Comparison of ENCODE assay signal across 9 mouse cellular contexts in the genomic region with DNA sequence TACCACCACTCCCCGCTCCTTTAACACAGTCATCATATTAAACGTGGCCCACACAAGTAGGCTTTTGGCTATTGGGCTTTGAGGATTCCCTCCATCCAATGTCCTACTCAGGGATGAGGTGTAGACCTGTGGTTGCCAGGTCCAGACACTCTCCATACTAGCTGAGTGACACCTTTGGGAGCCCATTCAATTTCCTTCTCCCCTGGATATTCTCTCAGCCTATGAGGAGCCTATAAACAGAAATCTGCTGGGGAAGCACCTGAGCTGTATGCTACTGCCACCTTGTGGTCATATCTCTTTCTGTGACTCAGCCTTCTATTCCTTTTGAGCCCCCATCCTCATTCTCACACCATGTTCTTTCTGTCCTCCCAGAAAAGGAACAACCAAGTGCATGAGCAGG.
DNase-seq lines count a peak whose midpoint lies in the region; ATAC-seq and TF ChIP-seq lines count a peak whose summit lies in the region.
"Had no signal": no experiment of that assay in that cellular context is flagged by ENCODE, and none has a peak within 500 bp of the region (broad histone marks: within the 10 kb centered on the region; RNA-seq: fewer than 3 reads in every experiment).

No protein-coding gene starts in this region.

- no peaks in the 10 kb centered on the region for H3K36me3 ChIP-seq in liver, embryonic 12.5 days
- H3K36me3 ChIP-seq in hindbrain, embryonic 11.5 days (ENCODE audit: control insufficient read depth, insufficient read depth, low read length), result no peaks in the 10 kb centered on the region
- H3K36me3 ChIP-seq in midbrain, embryonic 16.5 days (ENCODE audit: control insufficient read depth, insufficient read depth, low read length), result no peaks in the 10 kb centered on the region
- H3K36me3 ChIP-seq: heart, embryonic 15.5 days had no signal

- H3K27ac ChIP-seq in liver, embryonic 12.5 days, result no peak overlapping the region
- no peak overlapping the region for H3K27ac ChIP-seq in hindbrain, embryonic 11.5 days (ENCODE audit: low read depth, low read length)
- H3K27ac ChIP-seq in midbrain, embryonic 16.5 days (ENCODE audit: low read length), result no peak overlapping the region
- H3K27ac ChIP-seq: heart, embryonic 15.5 days had no signal

- H3K9ac ChIP-seq in liver, embryonic 12.5 days, result no peak overlapping the region
- H3K9ac ChIP-seq in hindbrain, embryonic 11.5 days (ENCODE audit: low read depth, low read length), result no peak overlapping the region
- H3K9ac ChIP-seq in midbrain, embryonic 16.5 days (ENCODE audit: low read depth, low read length), result no peak overlapping the region
- H3K9ac ChIP-seq: heart, embryonic 15.5 days had no signal

- no peak overlapping the region for H3K4me3 ChIP-seq in liver, embryonic 12.5 days
- H3K4me3 ChIP-seq in hindbrain, embryonic 11.5 days (ENCODE audit: low read depth, low read length), result no peak overlapping the region
- H3K4me3 ChIP-seq in midbrain, embryonic 16.5 days (ENCODE audit: low read depth, low read length), result no peak overlapping the region
- H3K4me3 ChIP-seq: heart, embryonic 15.5 days had no signal

- TF ChIP-seq CTCF in brain, embryonic 14.5 days (IDR thresholded peaks at IDR 0.05; ENCODE audit: borderline replicate concordance, extremely low read depth, insufficient read depth, insufficient read length), result peak; percentile 64; the same call in 1 of the 2 replicates

- no peaks in the 10 kb centered on the region for H3K27me3 ChIP-seq in liver, embryonic 12.5 days (replicated peaks)
- H3K27me3 ChIP-seq in hindbrain, embryonic 11.5 days (ENCODE audit: control insufficient read depth, insufficient read depth, low read length), result no peaks in the 10 kb centered on the region
- H3K27me3 ChIP-seq in midbrain, embryonic 16.5 days (ENCODE audit: control insufficient read depth, insufficient read depth, low read depth, low read length), result no peaks in the 10 kb centered on the region
- H3K27me3 ChIP-seq: heart, embryonic 15.5 days had no signal

- ATAC-seq in liver, embryonic 12.5 days, result 0 out of 2 replicates have a peak, but pooled peaks have one; percentile 15
- ATAC-seq in hindbrain, embryonic 11.5 days (ENCODE audit: low FRiP score), result peak; percentile 47; the same call in 1 of the 2 replicates
- peak; percentile 47; the same call in 1 of the 2 replicates for ATAC-seq in midbrain, embryonic 16.5 days

- no peaks in the 10 kb centered on the region for H3K9me3 ChIP-seq in liver, embryonic 12.5 days (replicated peaks)
- H3K9me3 ChIP-seq in hindbrain, embryonic 11.5 days (ENCODE audit: control insufficient read depth, low read length), result no peaks in the 10 kb centered on the region
- no peaks in the 10 kb centered on the region; the same call in 1 of the 2 replicates for H3K9me3 ChIP-seq in midbrain, embryonic 16.5 days (replicated peaks; ENCODE audit: control insufficient read depth, low read length, poor library complexity, severe bottlenecking)
- H3K9me3 ChIP-seq: heart, embryonic 15.5 days had no signal

- TF ChIP-seq POLR2A in brain, embryonic 14.5 days (IDR thresholded peaks at IDR 0.05; ENCODE audit: borderline replicate concordance, extremely low read depth, insufficient read depth, insufficient read length, poor library complexity, severe bottlenecking), result no peak

- WGBS in liver, embryonic 12.5 days (ENCODE audit: insufficient replicate concordance), result 71% methylated on average over 2 of the region's 2 CpGs
- 79% methylated on average over 2 of the region's 2 CpGs for WGBS in hindbrain, embryonic 11.5 days
- WGBS in midbrain, embryonic 16.5 days, result 90% methylated on average over 2 of the region's 2 CpGs

- H3K4me2 ChIP-seq in liver, embryonic 12.5 days, result no peak overlapping the region
- no peak overlapping the region for H3K4me2 ChIP-seq in hindbrain, embryonic 11.5 days (replicated peaks; ENCODE audit: low read depth, low read length)
- H3K4me2 ChIP-seq in midbrain, embryonic 16.5 days (ENCODE audit: low read length), result no peak overlapping the region
- H3K4me2 ChIP-seq: heart, embryonic 15.5 days had no signal

- no peaks in the 10 kb centered on the region for H3K4me1 ChIP-seq in liver, embryonic 12.5 days
- no peaks in the 10 kb centered on the region for H3K4me1 ChIP-seq in hindbrain, embryonic 11.5 days (replicated peaks; ENCODE audit: control insufficient read depth, insufficient read depth, low read length)
- peaks cover 1% of the 10 kb centered on the region; the same call in 1 of the 2 replicates for H3K4me1 ChIP-seq in midbrain, embryonic 16.5 days (ENCODE audit: control insufficient read depth, insufficient read depth, low read length)
- H3K4me1 ChIP-seq: heart, embryonic 15.5 days had no signal

- no peak for DNase-seq in liver
- DNase-seq in brain, embryonic 14.5 days (ENCODE audit: low read depth), result peak; percentile 43
- DNase-seq in hindbrain, embryonic 11.5 days (ENCODE audit: low spot score), result peak; percentile 52
- no peak for DNase-seq in layer of hippocampus, adult 8-10 months (ENCODE audit: low spot score in 2 of 2)
- DNase-seq in urinary bladder, adult 18-20 months (ENCODE audit: low spot score in 2 of 2), result no peak
- DNase-seq in frontal cortex, postnatal 25 days (ENCODE audit: low spot score in 2 of 2), result no peak

Comparison
In these comparisons a context has a peak if more than half of its experiments do, and no peak if none do; other contexts are left out.
1. DNase-seq: peak in brain, embryonic 14.5 days (single experiment) and hindbrain, embryonic 11.5 days (single experiment); none in liver (single experiment), layer of hippocampus, adult 8-10 months (0 of 2), urinary bladder, adult 18-20 months (0 of 2) and frontal cortex, postnatal 25 days (0 of 2).
2. Peak in every context shown above with its lines, with median percentiles within 50 percentile points of each other: ATAC-seq.